Mouse (Mus musculus) naive thymus-derived CD4-positive, alpha-beta T cell, adult 2 months (primary cell): ENCODE results near the gene Rbm6.
A peak's percentile ranks its signal among the peaks of the same experiment; 100 is the strongest.

Experiments
- DNase-seq: peaks from one replicate; pipeline ENCODE4 v3.0.0-alpha.2; 2011; ENCODE audit warnings: low read depth

The Rbm6 gene

GRCm38 (mm10) chr9:107880411-107880810 is 7.4 kb upstream of the Rbm6 start:
- DNase-seq: no peak

GRCm38 (mm10) chr9:107872350-107873098 is 513 bp downstream of the Rbm6 start:
- DNase-seq: peak; percentile 94

GRCm38 (mm10) chr9:107866081-107866480 is 7.0 kb downstream of the Rbm6 start:
- DNase-seq: no peak

- DNase-seq: no peak
Observed at GRCm38 (mm10) chr9:107864493-107864892, 8.5 kb downstream of the Rbm6 start.

GRCm38 (mm10) chr9:107858343-107858742 is 14.7 kb downstream of the Rbm6 start:
- DNase-seq: no peak

- no peak for DNase-seq
Observed at GRCm38 (mm10) chr9:107848922-107849321, 24.1 kb downstream of the Rbm6 start.

- DNase-seq: no peak
Observed at GRCm38 (mm10) chr9:107842709-107843108, 30.3 kb downstream of the Rbm6 start.

GRCm38 (mm10) chr9:107838869-107839268 is 34.2 kb downstream of the Rbm6 start:
- no peak for DNase-seq

GRCm38 (mm10) chr9:107833826-107834225 is 39.2 kb downstream of the Rbm6 start:
- DNase-seq: no peak

GRCm38 (mm10) chr9:107831765-107832164 is 41.3 kb downstream of the Rbm6 start:
- DNase-seq: no peak

GRCm38 (mm10) chr9:107812132-107812531 is 60.9 kb downstream of the Rbm6 start:
- no peak for DNase-seq

- no peak for DNase-seq
Observed at GRCm38 (mm10) chr9:107810985-107811384, 62.1 kb downstream of the Rbm6 start.

- DNase-seq: no peak
Observed at GRCm38 (mm10) chr9:107791714-107792113, 81.3 kb downstream of the Rbm6 start.

- DNase-seq: no peak
Observed at GRCm38 (mm10) chr9:107782536-107783203, 90.4 kb downstream of the Rbm6 start.

- no peak for DNase-seq
Observed at GRCm38 (mm10) chr9:107776809-107777208, 96.2 kb downstream of the Rbm6 start.

- DNase-seq: no peak
Observed at GRCm38 (mm10) chr9:107774411-107774810, 98.6 kb downstream of the Rbm6 start.

GRCm38 (mm10) chr9:107771782-107772181 is 101.3 kb downstream of the Rbm6 start:
- no peak for DNase-seq

- DNase-seq: peak; percentile 96
Observed at GRCm38 (mm10) chr9:107770374-107771290, 102.4 kb downstream of the Rbm6 start, which contains the start of gene Rbm5. Rbm5 (minus strand) TSS chr9:107770996.

- DNase-seq: peak; percentile 24
Observed at GRCm38 (mm10) chr9:107770037-107770373, 103.0 kb downstream of the Rbm6 start.

GRCm38 (mm10) chr9:107769445-107770000 is 103.5 kb downstream of the Rbm6 start:
- DNase-seq: peak; percentile 51

GRCm38 (mm10) chr9:107768851-107769250 is 104.2 kb downstream of the Rbm6 start:
- no peak for DNase-seq

- no peak for DNase-seq
Observed at GRCm38 (mm10) chr9:107759593-107759992, 113.4 kb downstream of the Rbm6 start.
